Mouse (Mus musculus): ENCODE data around the gene Cpt2. TPM values are rescaled to one million over a fixed set of nuclear protein-coding genes. Genes with fewer than 3 reads are reported as not detected.

The Cpt2 gene
- polyA plus RNA-seq, 1 experiment, result 95.6 TPM

GRCm38 (mm10) chr4:107933239-107933638, 9.8 kb upstream of the Cpt2 start:
- TF ChIP-seq GATA1 (IDR thresholded peaks at IDR 0.05; ENCODE audit: low read length), result no peak

- TF ChIP-seq GATA1 (IDR thresholded peaks at IDR 0.05; ENCODE audit: low read length), result no peak
Measured at GRCm38 (mm10) chr4:107931453-107931852, 8.0 kb upstream of the Cpt2 start.

- TF ChIP-seq GATA1 (IDR thresholded peaks at IDR 0.05; ENCODE audit: low read length), result no peak
Measured at GRCm38 (mm10) chr4:107928726-107929125, 5.3 kb upstream of the Cpt2 start.

- no peak for TF ChIP-seq GATA1 (IDR thresholded peaks at IDR 0.05; ENCODE audit: low read length)
Measured at GRCm38 (mm10) chr4:107928269-107928668, 4.9 kb upstream of the Cpt2 start.

GRCm38 (mm10) chr4:107923803-107924194, 389 bp upstream of the Cpt2 start:
- TF ChIP-seq GATA1 (IDR thresholded peaks at IDR 0.05; ENCODE audit: low read length), result no peak

DNA sequence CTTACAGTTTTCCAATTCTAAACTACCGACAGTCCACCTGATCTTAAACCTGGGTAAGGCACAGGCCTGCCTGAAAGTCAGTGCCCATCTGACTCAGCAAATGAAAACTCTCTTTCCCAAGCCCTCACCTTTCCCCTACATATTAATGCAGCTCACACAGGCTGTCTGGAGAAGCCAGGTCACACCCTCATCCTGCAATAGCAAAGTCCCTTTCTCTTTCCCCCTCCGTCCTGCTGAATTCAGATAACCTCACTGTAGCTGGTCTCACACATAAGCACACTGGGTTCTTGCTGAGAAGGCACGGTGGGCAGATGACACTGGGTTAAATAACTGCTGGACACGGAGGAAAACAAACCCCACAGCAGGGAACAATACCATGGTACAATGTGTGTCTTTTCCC, 1.5 kb downstream of the Cpt2 start:
- TF ChIP-seq GATA1 (IDR thresholded peaks at IDR 0.05; ENCODE audit: low read length), result no peak

DNA sequence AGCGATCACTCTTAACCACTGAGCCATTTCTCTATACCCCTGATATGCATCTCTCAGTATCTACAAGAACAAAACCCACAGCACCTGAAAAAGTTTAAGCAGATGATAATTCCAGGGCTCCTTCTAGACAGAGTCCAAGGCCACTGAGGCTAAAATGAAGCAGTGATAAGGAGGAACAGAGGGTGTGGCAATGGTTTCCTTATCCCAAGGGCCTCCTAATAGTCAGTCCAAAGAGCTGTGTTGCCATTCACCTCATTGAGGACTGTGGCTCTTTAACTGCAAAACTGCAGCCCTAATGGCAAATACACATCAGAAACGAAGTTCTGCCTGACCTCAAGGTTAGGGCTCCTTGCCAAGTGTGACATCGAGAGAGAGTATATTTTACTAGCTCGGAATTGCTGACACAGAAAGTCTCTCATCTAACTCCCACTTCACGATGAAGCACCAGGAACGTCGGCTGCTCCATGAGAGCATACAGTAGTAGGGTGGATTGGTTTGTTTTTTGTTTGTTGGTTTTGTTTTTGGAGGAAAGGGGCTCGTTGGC, 2.2 kb downstream of the Cpt2 start:
- no peak for TF ChIP-seq GATA1 (IDR thresholded peaks at IDR 0.05; ENCODE audit: low read length)

- TF ChIP-seq GATA1 (IDR thresholded peaks at IDR 0.05; ENCODE audit: low read length), result no peak
Measured at GRCm38 (mm10) chr4:107920336-107920735, 3.1 kb downstream of the Cpt2 start.

DNA sequence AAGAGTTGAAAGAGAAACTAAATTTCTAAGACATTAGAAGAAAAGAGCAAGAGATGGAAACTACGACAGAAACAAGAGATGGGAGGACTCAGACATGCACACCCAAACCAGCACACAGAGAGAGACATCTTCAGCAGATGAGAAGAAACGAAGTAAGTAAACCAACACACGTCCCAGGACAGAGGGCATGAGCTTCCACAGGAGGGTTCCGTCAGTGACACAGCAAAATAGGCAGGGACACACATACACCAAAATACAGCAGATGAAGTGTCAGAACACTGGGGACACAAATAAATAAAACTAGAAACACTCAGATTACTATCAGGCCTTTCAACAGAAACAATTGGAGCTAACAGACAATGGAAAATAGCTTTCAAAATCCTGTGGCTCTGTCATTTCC, 13.4 kb downstream of the Cpt2 start:
- no peak for TF ChIP-seq GATA1 (IDR thresholded peaks at IDR 0.05; ENCODE audit: low read length)

- no peak for TF ChIP-seq GATA1 (IDR thresholded peaks at IDR 0.05; ENCODE audit: low read length)
Measured at GRCm38 (mm10) chr4:107906561-107906960, 16.8 kb downstream of the Cpt2 start.

- TF ChIP-seq GATA1 (IDR thresholded peaks at IDR 0.05; ENCODE audit: low read length), result no peak
Measured at GRCm38 (mm10) chr4:107904252-107904651, 19.2 kb downstream of the Cpt2 start.

GRCm38 (mm10) chr4:107900206-107900605, 23.2 kb downstream of the Cpt2 start:
- TF ChIP-seq GATA1 (IDR thresholded peaks at IDR 0.05; ENCODE audit: low read length), result no peak

DNA sequence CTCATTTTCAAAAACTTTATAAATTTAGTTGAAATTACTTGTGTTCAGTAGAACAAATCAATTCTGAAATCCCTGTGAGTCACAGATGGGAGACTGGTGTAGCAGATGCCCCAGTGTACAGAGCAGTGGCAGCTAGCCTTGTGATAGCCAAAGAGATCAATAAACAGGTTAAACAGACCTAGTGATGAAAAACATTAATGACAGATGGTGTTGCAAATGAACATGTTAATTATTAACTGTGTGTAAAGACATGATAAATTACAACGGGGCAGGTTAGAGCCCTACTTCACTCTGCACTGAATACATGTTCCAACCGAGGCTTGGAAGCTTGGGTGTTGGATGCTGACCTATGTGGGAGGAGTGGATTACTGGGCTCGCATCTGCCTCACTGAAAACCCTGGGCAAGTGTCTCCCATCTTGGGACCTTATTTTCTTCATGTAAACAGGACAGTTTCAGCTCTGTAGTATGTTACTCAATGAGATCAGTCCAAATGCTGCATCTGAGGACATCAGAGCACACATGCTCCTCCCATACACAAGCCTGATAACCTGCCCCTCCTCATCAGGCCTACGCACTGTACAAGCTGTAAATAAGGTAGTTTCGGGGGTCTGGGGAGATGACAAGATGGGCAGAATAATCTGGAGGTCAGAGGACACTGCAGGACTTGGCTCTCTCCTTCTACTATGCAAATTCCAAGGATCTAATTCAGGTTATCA, 24.0 kb downstream of the Cpt2 start:
- no peak for TF ChIP-seq GATA1 (IDR thresholded peaks at IDR 0.05; ENCODE audit: low read length)

DNA sequence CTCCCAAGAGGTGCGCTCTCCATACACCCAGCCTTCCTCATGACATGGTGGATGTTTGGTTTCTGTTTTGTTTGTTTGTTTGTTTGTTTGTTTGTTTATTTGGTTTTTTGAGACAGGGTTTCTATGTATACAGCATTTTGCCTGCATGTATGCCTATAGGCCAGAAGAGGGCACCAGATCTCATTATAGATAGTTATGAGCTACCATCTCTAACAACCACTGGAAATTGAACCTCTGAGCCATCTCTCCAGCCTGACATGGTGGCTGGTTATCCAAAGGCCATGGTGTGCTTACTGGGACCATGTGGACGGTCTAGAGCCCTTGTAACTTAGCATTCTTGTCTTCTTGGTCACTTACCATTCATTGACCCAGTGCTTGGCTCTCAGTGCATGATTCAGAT, 30.7 kb downstream of the Cpt2 start:
- TF ChIP-seq GATA1 (IDR thresholded peaks at IDR 0.05; ENCODE audit: low read length), result no peak

- no peak for TF ChIP-seq GATA1 (IDR thresholded peaks at IDR 0.05; ENCODE audit: low read length)
Measured at GRCm38 (mm10) chr4:107889731-107890432, 33.5 kb downstream of the Cpt2 start, which contains the start of gene 0610037L13Rik. 0610037L13Rik (plus strand) TSS chr4:107889813.

- TF ChIP-seq GATA1 (IDR thresholded peaks at IDR 0.05; ENCODE audit: low read length), result no peak
Measured at GRCm38 (mm10) chr4:107889385-107889730, 34.1 kb downstream of the Cpt2 start.

DNA sequence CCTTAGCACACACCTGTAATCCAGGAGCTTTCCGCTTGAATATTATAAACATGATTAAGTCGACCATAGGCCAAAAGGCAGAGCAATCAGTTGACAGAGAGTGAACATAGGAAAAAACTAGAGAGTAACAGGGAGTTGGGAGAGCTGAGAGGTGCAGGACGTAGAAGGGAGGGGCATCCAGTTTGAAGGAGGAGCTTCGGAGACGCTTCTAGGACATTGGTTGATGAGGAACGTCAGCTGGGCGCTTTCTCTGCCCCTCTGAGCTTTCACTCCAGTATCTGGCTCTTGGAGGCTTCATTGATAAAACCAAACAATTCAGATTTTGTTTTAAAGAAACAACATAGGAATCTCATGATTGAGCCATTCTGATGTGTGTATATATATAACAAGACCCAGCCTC, 37.0 kb downstream of the Cpt2 start:
- TF ChIP-seq GATA1 (IDR thresholded peaks at IDR 0.05; ENCODE audit: low read length), result no peak

Measured in G1E-ER4 (cell line).